Mouse (Mus musculus) kidney, adult 2 months (tissue): ENCODE measurements around the gene Gm5269. TPM values are rescaled to one million over a fixed set of nuclear protein-coding genes. Genes with fewer than 3 reads are reported as not detected.
A peak's percentile ranks its signal among the peaks of the same experiment; 100 is the strongest.

Experiments
- DNase-seq: peaks from one replicate; pipeline ENCODE4 v3.0.0; 2021
- H3K27ac ChIP-seq: fragments of 200-500 bp; 2 replicates; pipeline ENCODE4 v1.5.1; 2012; ENCODE audit warnings: low read depth, low read length, control low read depth, inconsistent platforms; ENCODE audit not compliant: insufficient read depth
- H3K27me3 ChIP-seq: fragments of 200-500 bp; replicated peaks from 2 replicates; pipeline ENCODE4 v1.6.1; 2012; ENCODE audit warnings: mild to moderate bottlenecking, moderate library complexity, low read length, inconsistent platforms; ENCODE audit not compliant: control insufficient read depth, insufficient read depth
- H3K36me3 ChIP-seq: fragments of 200-500 bp; 2 replicates; pipeline ENCODE4 v1.6.1; 2012; ENCODE audit warnings: mild to moderate bottlenecking, moderate library complexity, low read length, inconsistent platforms; ENCODE audit not compliant: control insufficient read depth, insufficient read depth
- H3K4me1 ChIP-seq: fragments of 200-500 bp; 2 replicates; pipeline ENCODE4 v1.6.1; 2011; ENCODE audit warnings: low read length; ENCODE audit not compliant: control insufficient read depth, insufficient read depth
- H3K4me3 ChIP-seq: fragments of 200-500 bp; 2 replicates; pipeline ENCODE4 v1.5.1; 2011; ENCODE audit warnings: mild to moderate bottlenecking, low read depth, low read length, control low read depth; ENCODE audit not compliant: insufficient read depth
- CTCF ChIP-seq: fragments of 200-500 bp; conservative IDR thresholded peaks from 2 replicates; pipeline ENCODE4 v1.5.1; 2011; ENCODE audit warnings: low read depth, mild to moderate bottlenecking, control low read depth, low read length, moderate library complexity, mixed read lengths; ENCODE audit not compliant: insufficient read depth, insufficient read length
- POLR2A ChIP-seq: fragments of 200-500 bp; IDR thresholded peaks from one replicate; pipeline ENCODE4 v1.6.1; 2011; ENCODE audit warnings: low read depth, low read length, control low read depth
- WGBS: fragments of 180-500 bp; shearing (Covaris S2); methylation state at CpG from one replicate; pipeline ENCODE4 v1.1.7; 2018; 5-methylcytosine and 5-hydroxymethylcytosine counted together
- polyA plus RNA-seq: library from polyadenylated mRNA; depleted of rRNA; stranded (reverse); fragments of >200 nt; gene quantifications from 2 replicates; pipeline ENCODE4 v1.2.3, GENCODE M21; 2012; rRNA removed

Gm5269 gene
- not detected in 2 replicates for polyA plus RNA-seq

GRCm38 (mm10) chr1:45890173-45890572, at the start of gene Gm5269:
TSS of gene Gm5269 (minus strand) at chr1:45890273.
- Histone ChIP-seq H3K4me3 (no peak within 1 kb of the TSS), H3K36me3 (no peaks in the 10 kb centered on the region), H3K27ac (no peak within 1 kb of the TSS), H3K27me3 (no peaks in the 10 kb centered on the region), H3K4me1 (0 out of 2 replicates have a peak, but pooled peaks cover 2% of the 10 kb centered on the region)
- TF ChIP-seq POLR2A (no peak), CTCF (no peak)
- DNase-seq: no peak

- no peak for DNase-seq
- H3K27ac ChIP-seq: no peak overlapping the region
- H3K4me3 ChIP-seq: no peak overlapping the region
- no peaks in the 10 kb centered on the region for H3K27me3 ChIP-seq
- no peak; the same call in 1 of the 2 replicates for TF ChIP-seq CTCF
- no peak for TF ChIP-seq POLR2A
- H3K4me1 ChIP-seq: no peaks in the 10 kb centered on the region
- H3K36me3 ChIP-seq: no peaks in the 10 kb centered on the region
These were observed 41.1 kb upstream of the Gm5269 start for GRCm38 (mm10) chr1:45931127-45931526.

- no peak overlapping the region for H3K4me3 ChIP-seq
- TF ChIP-seq POLR2A (no peak), CTCF (no peak)
- no peak overlapping the region for H3K27ac ChIP-seq
- H3K4me1 ChIP-seq: no peaks in the 10 kb centered on the region; the same call in 1 of the 2 replicates
- no peaks in the 10 kb centered on the region for H3K27me3 ChIP-seq
- no peaks in the 10 kb centered on the region for H3K36me3 ChIP-seq
- DNase-seq: no peak
- 77% methylated on average over 3 of the region's 3 CpGs for WGBS
These were observed 36.8 kb upstream of the Gm5269 start for GRCm38 (mm10) chr1:45926911-45927310.

- Histone ChIP-seq H3K4me1 (no peaks in the 10 kb centered on the region; the same call in 1 of the 2 replicates), H3K27ac (peak within 1 kb of the TSS; percentile 69), H3K36me3 (no peaks in the 10 kb centered on the region), H3K27me3 (no peaks in the 10 kb centered on the region), H3K4me3 (peak within 1 kb of the TSS; percentile 67)
- DNase-seq: no peak
- 73% methylated on average over 9 of the region's 9 CpGs for WGBS
- TF ChIP-seq CTCF (no peak), POLR2A (no peak)
These were observed 36.3 kb upstream of the Gm5269 start, which contains the start of gene Slc40a1 for GRCm38 (mm10) chr1:45926393-45926763. TSS of gene Slc40a1 (minus strand) at chr1:45926523.

- no peaks in the 10 kb centered on the region for H3K27me3 ChIP-seq
- under 1% methylated on average over 53 of the region's 53 CpGs for WGBS
- peak overlapping the region; percentile 69 for H3K27ac ChIP-seq
- TF ChIP-seq POLR2A (peak; percentile 57), CTCF (no peak)
- peak; percentile 89 for DNase-seq
- H3K4me1 ChIP-seq: no peaks in the 10 kb centered on the region; the same call in 1 of the 2 replicates
- H3K36me3 ChIP-seq: no peaks in the 10 kb centered on the region
- peak overlapping the region; percentile 67 for H3K4me3 ChIP-seq
These were observed 35.7 kb upstream of the Gm5269 start for GRCm38 (mm10) chr1:45925500-45926392.

GRCm38 (mm10) chr1:45925131-45925499, 35.0 kb upstream of the Gm5269 start:
- Histone ChIP-seq H3K4me3 (peak overlapping the region; percentile 67), H3K4me1 (no peaks in the 10 kb centered on the region; the same call in 1 of the 2 replicates), H3K27me3 (no peaks in the 10 kb centered on the region), H3K27ac (peak overlapping the region; percentile 64), H3K36me3 (no peaks in the 10 kb centered on the region)
- 3% methylated on average over 7 of the region's 7 CpGs for WGBS
- no peak for TF ChIP-seq POLR2A
- TF ChIP-seq CTCF: no peak
- DNase-seq: no peak

- peak overlapping the region; percentile 37; the same call in 1 of the 2 replicates for H3K27ac ChIP-seq
- H3K36me3 ChIP-seq: no peaks in the 10 kb centered on the region
- peak; percentile 52 for DNase-seq
- H3K4me1 ChIP-seq: no peaks in the 10 kb centered on the region; the same call in 1 of the 2 replicates
- WGBS: 39% methylated on average over 7 of the region's 7 CpGs
- H3K4me3 ChIP-seq: peak overlapping the region; percentile 67
- no peaks in the 10 kb centered on the region for H3K27me3 ChIP-seq
- TF ChIP-seq CTCF (no peak), POLR2A (no peak)
These were observed 34.4 kb upstream of the Gm5269 start for GRCm38 (mm10) chr1:45924516-45924915.
